Mouse (Mus musculus): Measurements from ENCODE around the gene BC037034.
A peak's percentile ranks its signal among the peaks of the same experiment; 100 is the strongest.
"Not testable (repeated sequence)": the region's sequence is repeated elsewhere in the genome, so short reads cannot be mapped to it uniquely, and the experiment has no call there.

Gene BC037034

GRCm38 (mm10) chr5:138260834-138261233 is 3.0 kb downstream of the BC037034 start:
- no peak for DNase-seq

- DNase-seq: peak; percentile 41
These were observed 3.8 kb downstream of the BC037034 start for GRCm38 (mm10) chr5:138260051-138260450.

- DNase-seq: no peak
These were observed 4.8 kb downstream of the BC037034 start for GRCm38 (mm10) chr5:138258993-138259392.

GRCm38 (mm10) chr5:138258542-138258941 is 5.3 kb downstream of the BC037034 start:
- no peak for DNase-seq

DNA sequence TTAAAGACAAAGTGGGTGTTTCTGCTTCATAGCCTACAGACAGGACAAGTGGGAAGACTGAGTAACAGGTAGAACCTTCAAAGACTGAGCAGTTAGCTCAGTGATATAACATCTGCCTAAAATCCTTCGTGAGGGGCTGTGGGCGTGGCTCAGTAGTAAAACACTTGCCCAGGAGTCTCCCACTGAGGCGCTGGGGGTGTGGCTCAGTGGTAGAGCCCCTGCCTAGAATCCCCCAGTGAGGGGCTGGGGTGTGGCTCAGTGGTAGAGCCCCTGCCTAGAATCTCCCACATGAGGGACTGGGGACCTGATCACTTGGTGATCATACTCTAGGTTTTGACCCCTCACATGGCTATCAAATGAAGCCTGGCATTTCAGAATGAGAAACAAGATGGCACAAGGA is 5.8 kb downstream of the BC037034 start:
- DNase-seq: no peak

GRCm38 (mm10) chr5:138257585-138257978 is 6.3 kb downstream of the BC037034 start:
- no peak for DNase-seq

GRCm38 (mm10) chr5:138256966-138257584 is 6.8 kb downstream of the BC037034 start:
- no peak for DNase-seq

DNA sequence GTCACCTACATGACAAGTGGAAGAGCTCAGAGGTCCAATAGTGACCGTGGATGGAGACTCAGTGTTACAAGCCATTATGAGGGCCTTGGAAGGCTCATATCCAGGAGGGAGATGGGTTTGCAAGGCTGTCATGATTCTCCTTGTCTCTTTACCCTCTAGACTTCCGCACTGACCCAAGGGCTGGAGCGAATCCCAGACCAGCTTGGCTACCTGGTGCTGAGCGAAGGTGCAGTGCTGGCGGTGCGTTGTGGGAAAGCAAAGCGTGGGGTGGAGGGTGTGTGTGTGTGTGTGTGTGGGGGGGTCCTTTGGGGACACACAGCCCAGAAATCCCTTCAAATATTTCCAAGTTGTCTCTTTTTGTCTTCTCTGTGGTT is 7.8 kb downstream of the BC037034 start:
- no peak for DNase-seq

GRCm38 (mm10) chr5:138255353-138256093 is 8.3 kb downstream of the BC037034 start, which contains the start of gene Lamtor4:
Lamtor4 (plus strand) TSS chr5:138255482.
- peak; percentile 94 for DNase-seq

DNA sequence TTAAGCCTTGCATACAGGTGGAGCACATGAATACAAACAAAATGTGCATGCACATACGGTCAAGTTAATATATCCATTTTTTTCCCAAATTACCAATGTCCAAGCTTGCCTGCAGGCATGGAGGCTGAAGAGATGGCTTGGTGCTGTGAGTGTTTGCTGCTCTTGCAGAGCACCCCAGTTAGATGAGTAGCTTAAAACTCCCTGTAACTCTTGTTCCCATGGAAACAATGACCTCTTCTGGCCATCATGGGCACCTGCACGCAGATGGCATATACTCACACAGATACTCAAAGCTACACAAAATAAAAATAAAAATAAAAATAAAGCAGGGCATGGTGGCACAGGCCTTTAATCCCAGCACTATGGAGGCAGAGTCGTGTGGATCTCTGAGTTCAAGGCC is 10.8 kb downstream of the BC037034 start:
- no peak for DNase-seq

DNA sequence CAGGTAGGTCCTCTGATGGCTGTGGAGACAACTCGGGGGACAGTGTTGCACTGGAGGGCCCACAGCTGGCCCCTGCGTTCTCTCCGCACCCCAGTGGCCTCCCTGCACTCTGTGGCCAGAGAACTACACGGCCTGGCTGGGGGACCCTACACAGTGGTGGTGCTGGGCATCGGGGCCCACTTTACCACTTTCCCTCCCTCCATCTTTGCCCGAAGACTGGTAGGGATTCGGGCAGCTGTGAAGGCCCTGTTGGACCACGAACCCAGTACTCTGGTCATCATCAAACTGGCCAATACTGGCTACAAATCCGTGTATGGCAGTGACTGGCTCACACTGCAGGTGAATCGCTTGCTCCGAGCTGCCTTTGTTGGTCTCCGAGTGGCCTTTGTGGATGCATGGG is 12.7 kb downstream of the BC037034 start:
- no peak for DNase-seq

DNA sequence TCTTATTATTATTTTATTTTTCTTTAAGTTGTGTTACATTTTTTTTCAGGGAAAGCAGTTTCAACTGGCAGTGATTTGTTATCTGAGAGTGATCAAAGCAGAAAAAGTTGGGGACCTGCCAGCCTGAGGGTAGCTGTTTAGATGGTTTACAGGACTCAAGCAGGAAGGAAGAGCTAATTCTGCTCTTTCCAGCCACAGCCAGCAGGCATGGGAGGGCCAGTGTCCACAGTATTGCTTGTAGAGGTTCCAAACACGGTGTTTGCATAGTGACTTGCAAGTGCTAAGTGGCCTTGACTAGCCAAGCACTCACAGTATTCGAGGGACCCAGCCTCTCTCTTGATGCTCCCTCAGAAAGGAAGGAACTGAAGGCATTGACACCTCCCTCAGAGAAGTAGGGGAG is 22.3 kb downstream of the BC037034 start:
- DNase-seq: no peak

DNA sequence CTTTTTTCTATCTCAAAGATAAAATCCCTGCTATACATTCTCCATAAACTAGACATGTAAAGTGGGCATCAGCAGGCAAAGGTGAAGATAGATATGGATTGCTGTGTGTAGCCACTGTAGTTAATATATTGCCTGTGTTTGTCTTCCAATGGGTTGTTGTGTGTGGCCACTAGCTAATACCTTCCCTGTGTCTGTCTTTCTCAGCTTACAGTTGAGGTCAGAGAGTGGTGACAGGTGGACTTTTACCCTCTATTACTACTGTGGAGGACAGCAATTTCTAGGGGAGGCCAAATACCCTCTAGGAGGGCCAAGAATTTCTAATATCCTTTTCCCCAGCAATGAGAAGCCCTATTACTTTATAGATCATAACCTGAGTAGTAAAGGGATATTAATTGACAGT is 29.6 kb downstream of the BC037034 start:
- no peak for DNase-seq

GRCm38 (mm10) chr5:138233778-138234177 is 30.1 kb downstream of the BC037034 start:
- DNase-seq: no peak

DNA sequence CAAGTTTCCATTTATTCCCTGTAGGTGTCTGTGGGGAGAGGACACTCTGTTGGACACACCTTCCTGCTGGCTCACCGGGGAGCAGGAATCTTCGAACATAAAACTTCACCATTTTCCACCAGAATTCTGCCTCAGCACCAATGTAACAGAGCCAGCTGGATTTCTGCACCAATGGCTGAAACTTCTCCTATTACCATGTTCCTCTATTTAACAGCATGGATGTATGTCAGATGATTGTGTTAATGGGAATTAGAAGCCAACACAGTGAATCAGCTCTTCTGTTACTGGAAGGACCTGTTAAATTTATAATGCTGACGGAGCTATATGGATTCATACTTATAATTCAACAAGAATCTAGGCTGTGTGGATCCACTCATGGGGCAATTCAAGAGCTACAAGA is 34.3 kb downstream of the BC037034 start:
- DNase-seq: no peak

GRCm38 (mm10) chr5:138228026-138228425 is 35.8 kb downstream of the BC037034 start:
- DNase-seq: peak; percentile 15

GRCm38 (mm10) chr5:138227367-138227766 is 36.5 kb downstream of the BC037034 start:
- no peak for DNase-seq

GRCm38 (mm10) chr5:138226491-138226890 is 37.3 kb downstream of the BC037034 start:
- no peak for DNase-seq

DNA sequence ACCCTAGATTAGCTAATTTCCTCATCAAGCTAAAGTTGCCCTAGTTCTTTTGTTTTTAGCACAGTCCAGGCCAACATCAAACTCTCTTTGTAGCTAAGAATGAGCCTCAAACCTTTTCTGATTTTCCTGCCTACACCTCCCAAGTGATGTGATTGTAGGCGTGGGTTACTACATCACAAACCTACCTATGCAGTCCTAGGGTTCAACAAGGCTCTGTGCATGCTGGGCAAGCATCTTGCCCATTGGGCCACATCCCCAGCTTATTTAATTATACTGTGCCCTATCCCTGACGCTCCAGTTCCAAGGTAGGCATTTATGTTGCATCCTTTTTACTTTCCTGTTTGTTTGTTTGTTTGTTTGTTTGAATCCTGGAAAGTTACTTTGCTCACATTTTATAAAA is 38.1 kb downstream of the BC037034 start, which contains the start of gene Nxpe5:
Gene Nxpe5 (plus strand): TSS at position 199 of the 400 bp plus-strand sequence.
- DNase-seq: no peak

- no peak for DNase-seq
These were observed 40.5 kb downstream of the BC037034 start for GRCm38 (mm10) chr5:138223287-138223686.

DNA sequence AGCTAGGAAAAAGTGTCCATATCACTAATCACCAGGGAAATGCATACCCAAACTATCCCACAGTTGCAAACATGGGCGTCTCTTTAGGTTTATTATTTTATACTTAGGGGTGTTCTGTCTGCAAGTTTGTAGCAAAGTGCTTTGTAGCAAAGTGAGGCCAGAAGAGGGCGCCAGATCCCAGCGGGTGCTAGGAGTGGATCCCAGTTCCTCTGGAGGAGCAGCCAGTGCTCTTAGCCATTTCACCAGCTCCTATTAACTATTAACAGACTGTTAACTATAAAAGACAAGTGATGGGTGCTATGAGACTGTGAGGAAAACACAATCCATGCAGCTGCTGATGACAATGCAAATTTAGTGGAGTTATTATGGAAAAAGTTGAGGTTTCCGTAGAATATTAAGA is 41.7 kb downstream of the BC037034 start:
- peak; percentile 82 for DNase-seq

GRCm38 (mm10) chr5:138219864-138220263 is 44.0 kb downstream of the BC037034 start:
- no peak for DNase-seq

GRCm38 (mm10) chr5:138216632-138217031 is 47.2 kb downstream of the BC037034 start:
- not testable (repeated sequence) for DNase-seq

Data from liver (tissue).